Mouse (Mus musculus): Measurements from ENCODE around the gene B3gnt2. TPM values are rescaled to one million over a fixed set of nuclear protein-coding genes. Genes with fewer than 3 reads are reported as not detected.

Gene B3gnt2
- total RNA-seq, 2 experiments from 2014 or later: 6.3 to 8.8 TPM

- DNase-seq (ENCODE audit: low spot score in 2 of 2): no peak
Observed at GRCm38 (mm10) chr11:22872307-22872680, 11.5 kb upstream of the B3gnt2 start.

GRCm38 (mm10) chr11:22871628-22872306 is 11.0 kb upstream of the B3gnt2 start:
- no peak for DNase-seq (ENCODE audit: low spot score in 2 of 2)

GRCm38 (mm10) chr11:22868582-22868981 is 7.8 kb upstream of the B3gnt2 start:
- no peak for DNase-seq (ENCODE audit: low spot score in 2 of 2)

- no peak for DNase-seq (ENCODE audit: low spot score in 2 of 2)
Observed at GRCm38 (mm10) chr11:22867691-22868090, 6.9 kb upstream of the B3gnt2 start.

- DNase-seq (ENCODE audit: low spot score in 2 of 2): no peak
Observed at GRCm38 (mm10) chr11:22865635-22866246, 5.0 kb upstream of the B3gnt2 start.

- DNase-seq (ENCODE audit: low spot score in 2 of 2): no peak
Observed at GRCm38 (mm10) chr11:22864305-22865060, 3.7 kb upstream of the B3gnt2 start.

GRCm38 (mm10) chr11:22863581-22863980 is 2.8 kb upstream of the B3gnt2 start:
- DNase-seq (ENCODE audit: low spot score in 2 of 2): no peak

GRCm38 (mm10) chr11:22861315-22861714 is 554 bp upstream of the B3gnt2 start:
- no peak for DNase-seq (ENCODE audit: low spot score in 2 of 2)

GRCm38 (mm10) chr11:22859633-22860334 is 977 bp downstream of the B3gnt2 start:
- peak; percentile 83 to 88 for DNase-seq (ENCODE audit: low spot score in 2 of 2)

- DNase-seq (ENCODE audit: low spot score in 2 of 2): no peak
Observed at GRCm38 (mm10) chr11:22859301-22859632, 1.5 kb downstream of the B3gnt2 start.

GRCm38 (mm10) chr11:22858441-22859300 is 2.1 kb downstream of the B3gnt2 start:
- no peak for DNase-seq (ENCODE audit: low spot score in 2 of 2)

GRCm38 (mm10) chr11:22857705-22858440 is 2.9 kb downstream of the B3gnt2 start:
- no peak for DNase-seq (ENCODE audit: low spot score in 2 of 2)

- DNase-seq (ENCODE audit: low spot score in 2 of 2): no peak
Observed at GRCm38 (mm10) chr11:22857106-22857704, 3.6 kb downstream of the B3gnt2 start.

GRCm38 (mm10) chr11:22856371-22856965 is 4.3 kb downstream of the B3gnt2 start:
- DNase-seq (ENCODE audit: low spot score in 2 of 2): no peak

- no peak for DNase-seq (ENCODE audit: low spot score in 2 of 2)
Observed at GRCm38 (mm10) chr11:22854571-22854970, 6.2 kb downstream of the B3gnt2 start.

GRCm38 (mm10) chr11:22853477-22854157 is 7.1 kb downstream of the B3gnt2 start:
- no peak for DNase-seq (ENCODE audit: low spot score in 2 of 2)

GRCm38 (mm10) chr11:22852510-22852909 is 8.3 kb downstream of the B3gnt2 start:
- no peak for DNase-seq (ENCODE audit: low spot score in 2 of 2)

GRCm38 (mm10) chr11:22851416-22851815 is 9.3 kb downstream of the B3gnt2 start:
- DNase-seq (ENCODE audit: low spot score in 2 of 2): no peak

GRCm38 (mm10) chr11:22850077-22850476 is 10.7 kb downstream of the B3gnt2 start:
- DNase-seq (ENCODE audit: low spot score in 2 of 2): no peak

Data from gastrocnemius, postnatal 4 days (tissue).